Mouse (Mus musculus): ENCODE results near the gene Krtap10-4.
"Not testable (repeated sequence)": the region's sequence is repeated elsewhere in the genome, so short reads cannot be mapped to it uniquely, and the experiment has no call there.

The Krtap10-4 gene

GRCm38 (mm10) chr10:77826951-77827350, at the start of gene Krtap10-4:
Gene Krtap10-4, minus strand, starts transcription at chr10:77827095.
- no peak for DNase-seq (ENCODE audit: low read depth)

- DNase-seq (ENCODE audit: low read depth) = no peak
Measured at GRCm38 (mm10) chr10:77869651-77870050, 42.8 kb upstream of the Krtap10-4 start.

- DNase-seq (ENCODE audit: low read depth) = no peak
Measured at GRCm38 (mm10) chr10:77867546-77867945, 40.7 kb upstream of the Krtap10-4 start.

GRCm38 (mm10) chr10:77864762-77865143, 37.9 kb upstream of the Krtap10-4 start:
- no peak for DNase-seq (ENCODE audit: low read depth)

GRCm38 (mm10) chr10:77864067-77864761, 37.3 kb upstream of the Krtap10-4 start:
- DNase-seq (ENCODE audit: low read depth) = peak; percentile 75

GRCm38 (mm10) chr10:77861675-77862074, 34.8 kb upstream of the Krtap10-4 start, which contains the start of gene Gm3285:
Gene Gm3285, plus strand, starts transcription at chr10:77861975.
- DNase-seq (ENCODE audit: low read depth) = no peak

GRCm38 (mm10) chr10:77852559-77852958, 25.7 kb upstream of the Krtap10-4 start, which contains the start of gene Gm10318:
Gene Gm10318, plus strand, starts transcription at chr10:77852859.
- DNase-seq (ENCODE audit: low read depth) = no peak

- no peak for DNase-seq (ENCODE audit: low read depth)
Measured at GRCm38 (mm10) chr10:77847538-77847937, 20.6 kb upstream of the Krtap10-4 start.

GRCm38 (mm10) chr10:77846961-77847360, 20.1 kb upstream of the Krtap10-4 start:
- DNase-seq (ENCODE audit: low read depth) = no peak

GRCm38 (mm10) chr10:77846503-77846902, 19.6 kb upstream of the Krtap10-4 start, which contains the start of gene Gm36176:
Gene Gm36176, plus strand, starts transcription at chr10:77846803.
- no peak for DNase-seq (ENCODE audit: low read depth)

- DNase-seq (ENCODE audit: low read depth) = no peak
Measured at GRCm38 (mm10) chr10:77839006-77839405, 12.1 kb upstream of the Krtap10-4 start.

- DNase-seq (ENCODE audit: low read depth) = no peak
Measured at GRCm38 (mm10) chr10:77835647-77836046, 8.8 kb upstream of the Krtap10-4 start, which contains the start of gene Krtap10-10. Gene Krtap10-10, plus strand, starts transcription at chr10:77835947.

GRCm38 (mm10) chr10:77819203-77819602, 7.7 kb downstream of the Krtap10-4 start:
- DNase-seq (ENCODE audit: low read depth) = no peak

GRCm38 (mm10) chr10:77818523-77818922, 8.4 kb downstream of the Krtap10-4 start:
- DNase-seq (ENCODE audit: low read depth) = no peak

GRCm38 (mm10) chr10:77815514-77815913, 11.4 kb downstream of the Krtap10-4 start:
- DNase-seq (ENCODE audit: low read depth) = peak; percentile 53

GRCm38 (mm10) chr10:77814382-77814781, 12.5 kb downstream of the Krtap10-4 start, which contains the start of gene Gm2696:
Gene Gm2696, plus strand, starts transcription at chr10:77814682.
- DNase-seq (ENCODE audit: low read depth) = no peak

GRCm38 (mm10) chr10:77811743-77812142, 15.2 kb downstream of the Krtap10-4 start, which contains the start of gene Gm9507:
Gene Gm9507, minus strand, starts transcription at chr10:77811843.
- no peak for DNase-seq (ENCODE audit: low read depth)

- DNase-seq (ENCODE audit: low read depth) = no peak
Measured at GRCm38 (mm10) chr10:77804095-77804494, 22.8 kb downstream of the Krtap10-4 start.

GRCm38 (mm10) chr10:77798921-77799508, 27.9 kb downstream of the Krtap10-4 start, which contains the start of gene Gm19668:
Gene Gm19668, minus strand, starts transcription at chr10:77799133.
- DNase-seq (ENCODE audit: low read depth) = no peak

GRCm38 (mm10) chr10:77798164-77798920, 28.6 kb downstream of the Krtap10-4 start:
- not testable (repeated sequence) for DNase-seq (ENCODE audit: low read depth)

- no peak for DNase-seq (ENCODE audit: low read depth)
Measured at GRCm38 (mm10) chr10:77797677-77798076, 29.2 kb downstream of the Krtap10-4 start.

GRCm38 (mm10) chr10:77794976-77795375, 31.9 kb downstream of the Krtap10-4 start, which contains the start of gene Gm9639:
Gene Gm9639, minus strand, starts transcription at chr10:77795076.
- DNase-seq (ENCODE audit: low read depth) = no peak
